Mouse (Mus musculus) megakaryocyte, embryonic 14.5 days (primary cell): ENCODE data around the gene Myl12a. TPM values are rescaled to one million over a fixed set of nuclear protein-coding genes. Genes with fewer than 3 reads are reported as not detected.
"Not testable (repeated sequence)": the region's sequence is repeated elsewhere in the genome, so short reads cannot be mapped to it uniquely, and the experiment has no call there.

Experiments used
- H3K27me3 ChIP-seq: replicated peaks from 2 replicates; pipeline ENCODE3; 2012; ENCODE audit warnings: inconsistent platforms
- H3K36me3 ChIP-seq: replicated peaks from 2 replicates; pipeline ENCODE3; 2012; ENCODE audit warnings: low read length, inconsistent platforms, mixed read lengths
- H3K4me1 ChIP-seq: 2 replicates; pipeline ENCODE4 v1.6.1; 2012; ENCODE audit warnings: inconsistent platforms
- H3K4me3 ChIP-seq: replicated peaks from 2 replicates; pipeline ENCODE3; 2012; ENCODE audit warnings: moderate library complexity, mild to moderate bottlenecking, inconsistent platforms
- H3K9me3 ChIP-seq: 2 replicates; pipeline ENCODE4 v1.6.1; 2012; ENCODE audit warnings: inconsistent platforms
- FLI1 ChIP-seq: IDR thresholded peaks from 2 replicates; pipeline ENCODE4 v1.6.1; 2012; ENCODE audit warnings: low read length, inconsistent platforms, mixed read lengths
- GATA1 ChIP-seq: IDR thresholded peaks from 3 replicates; pipeline ENCODE4 v1.6.1; 2012; ENCODE audit warnings: mixed read lengths, low read length, inconsistent platforms, borderline replicate concordance
- polyA plus RNA-seq: library from polyadenylated mRNA; stranded (reverse); fragments of >175 nt; gene quantifications from 2 replicates; pipeline ENCODE4 v1.2.3, GENCODE M21; 2012; ENCODE audit warnings: low replicate concordance; ENCODE audit not compliant: insufficient read depth

Myl12a gene
- polyA plus RNA-seq, 1 experiment, result 26.2 TPM

DNA sequence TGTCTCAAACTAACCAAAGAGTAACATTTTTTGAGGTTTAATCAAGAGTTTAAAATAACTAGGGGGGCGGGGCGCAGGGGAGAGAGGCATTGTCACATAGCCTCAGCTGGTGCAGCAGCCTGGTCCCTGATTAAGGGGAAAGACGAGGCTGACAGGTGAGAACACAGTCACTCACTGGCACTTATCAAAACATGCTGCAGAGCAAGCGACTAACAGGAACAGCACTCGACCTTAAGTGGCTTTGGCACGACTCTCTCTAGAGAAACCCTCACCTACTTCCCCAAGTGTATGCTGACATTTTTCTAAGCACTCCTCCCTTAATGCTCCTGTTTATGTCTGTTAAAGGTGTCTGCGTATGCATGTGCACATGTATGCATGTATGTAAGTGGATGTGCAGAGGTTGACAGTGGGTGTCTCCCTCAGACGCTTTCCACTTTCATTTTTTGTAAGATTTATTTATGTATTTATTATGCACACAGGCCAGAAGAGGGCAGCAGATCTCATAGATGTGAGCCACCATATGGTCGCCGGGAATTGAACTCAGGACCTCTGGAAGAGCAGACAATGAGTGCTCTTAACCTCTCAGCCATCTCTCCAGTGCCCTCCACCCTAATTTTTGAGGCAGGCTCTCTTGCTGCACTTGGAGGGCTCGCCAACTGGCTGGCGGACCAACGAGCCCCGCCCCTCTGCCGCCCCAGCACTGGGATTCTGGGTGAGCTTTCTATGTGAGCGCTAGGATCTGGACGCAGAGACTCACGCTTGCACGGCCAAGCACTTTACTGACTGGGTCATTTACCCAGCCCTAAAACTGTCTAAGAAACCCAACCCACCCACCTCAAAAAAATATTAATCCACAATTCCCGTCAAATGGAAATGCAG, 23.1 kb downstream of the Myl12a start:
- H3K36me3 ChIP-seq, result peaks cover 65% of the 10 kb centered on the region
- peaks cover 20% of the 10 kb centered on the region for H3K4me1 ChIP-seq
- H3K4me3 ChIP-seq, result no peak overlapping the region
- no peaks in the 10 kb centered on the region for H3K9me3 ChIP-seq
- no peaks in the 10 kb centered on the region for H3K27me3 ChIP-seq
- TF ChIP-seq GATA1 (no peak), FLI1 (no peak)

DNA sequence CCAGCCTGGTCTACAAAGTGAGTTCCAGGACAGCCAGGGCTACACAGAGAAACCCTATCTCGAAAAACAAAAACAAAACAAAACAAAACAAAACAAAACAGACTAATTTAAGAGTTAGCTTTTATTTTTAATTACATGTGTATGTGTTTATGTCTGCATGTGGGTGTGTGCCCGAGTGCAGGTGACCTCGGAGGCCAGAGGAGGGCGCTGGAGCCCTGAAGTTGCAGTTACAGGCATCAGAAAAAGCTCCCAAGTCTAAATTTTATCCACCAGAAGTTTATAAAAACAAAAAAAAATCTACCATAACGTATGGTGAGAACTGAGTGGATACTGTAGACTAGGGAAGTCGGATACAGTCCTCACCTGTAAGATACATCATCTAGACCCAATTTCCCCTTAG, 24.9 kb downstream of the Myl12a start:
- TF ChIP-seq GATA1, result no peak
- Histone ChIP-seq H3K4me3 (no peak overlapping the region), H3K4me1 (peaks cover 35% of the 10 kb centered on the region), H3K27me3 (no peaks in the 10 kb centered on the region), H3K9me3 (no peaks in the 10 kb centered on the region), H3K36me3 (peaks cover 62% of the 10 kb centered on the region)

DNA sequence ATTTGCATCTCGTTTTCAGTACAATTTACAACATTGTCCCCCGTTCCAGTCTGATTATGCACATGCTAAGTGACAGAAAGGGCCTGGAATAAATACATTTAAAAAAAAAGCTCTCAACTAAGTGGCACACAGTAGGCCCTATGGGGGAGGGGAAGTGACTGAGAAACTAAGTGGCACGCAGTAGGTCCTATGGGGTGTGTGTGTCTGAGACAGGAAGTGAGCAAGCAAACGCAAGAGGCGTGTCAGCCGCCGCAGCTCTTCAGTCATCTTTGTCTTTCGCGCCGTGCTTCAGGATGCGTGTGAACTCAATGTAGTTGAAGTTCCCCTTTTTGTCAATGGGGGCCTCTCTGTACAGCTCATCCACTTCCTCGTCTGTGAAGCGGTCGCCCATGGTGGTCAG, 28.6 kb downstream of the Myl12a start:
- H3K36me3 ChIP-seq, result peaks cover 39% of the 10 kb centered on the region

DNA sequence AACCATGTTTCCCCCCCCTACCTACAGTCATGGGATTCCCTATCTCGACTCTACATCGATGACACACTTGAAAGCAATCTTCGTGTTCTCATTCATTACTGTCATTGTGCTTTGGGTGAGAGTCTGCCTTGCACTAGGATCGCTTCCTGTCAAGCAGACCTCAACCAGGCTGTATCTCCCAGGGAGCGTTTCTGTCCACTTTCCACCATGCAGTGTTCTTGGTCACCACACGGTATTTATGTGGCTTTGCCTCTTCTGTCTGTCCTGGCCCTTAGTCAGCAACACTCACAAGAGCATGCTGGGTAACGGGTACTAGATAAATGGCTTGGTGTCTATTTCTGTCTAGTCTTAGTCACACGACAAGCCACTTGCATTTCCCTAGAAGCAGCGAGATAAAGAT, 29.3 kb downstream of the Myl12a start:
- Histone ChIP-seq H3K36me3 (peaks cover 37% of the 10 kb centered on the region), H3K9me3 (no peaks in the 10 kb centered on the region), H3K27me3 (peaks cover 13% of the 10 kb centered on the region), H3K4me1 (peaks cover 16% of the 10 kb centered on the region), H3K4me3 (peak overlapping the region; percentile 28)
- no peak for TF ChIP-seq FLI1
- TF ChIP-seq GATA1, result no peak

More for the DNA sequence above, 28.6 kb downstream of the Myl12a start:
- not testable (repeated sequence) for H3K4me3 ChIP-seq, H3K9me3 ChIP-seq
- Histone ChIP-seq H3K27me3 (peaks cover 13% of the 10 kb centered on the region), H3K4me1 (peaks cover 16% of the 10 kb centered on the region)

DNA sequence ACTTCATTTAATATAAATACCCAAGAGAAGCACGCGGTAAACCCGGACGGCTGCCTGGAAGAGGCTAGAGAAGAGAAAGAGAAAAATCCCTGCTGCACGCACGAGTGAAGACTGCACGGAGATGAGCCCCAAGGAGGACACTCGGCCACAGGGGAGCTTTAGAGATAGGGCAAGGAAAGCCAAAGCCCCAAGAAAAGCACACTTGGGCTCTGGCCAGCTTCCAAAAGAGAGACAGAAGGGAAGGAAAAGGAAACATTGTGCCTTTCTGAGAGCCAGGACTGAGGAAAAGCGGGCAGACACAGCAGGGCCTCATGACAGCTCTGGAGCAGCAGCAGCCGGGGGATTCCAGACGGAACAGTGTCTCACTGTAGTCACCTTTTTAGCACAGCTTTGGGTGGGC, 31.5 kb downstream of the Myl12a start:
- no peak for TF ChIP-seq FLI1
- no peak for TF ChIP-seq GATA1
- H3K4me3 ChIP-seq, result no peak overlapping the region

DNA sequence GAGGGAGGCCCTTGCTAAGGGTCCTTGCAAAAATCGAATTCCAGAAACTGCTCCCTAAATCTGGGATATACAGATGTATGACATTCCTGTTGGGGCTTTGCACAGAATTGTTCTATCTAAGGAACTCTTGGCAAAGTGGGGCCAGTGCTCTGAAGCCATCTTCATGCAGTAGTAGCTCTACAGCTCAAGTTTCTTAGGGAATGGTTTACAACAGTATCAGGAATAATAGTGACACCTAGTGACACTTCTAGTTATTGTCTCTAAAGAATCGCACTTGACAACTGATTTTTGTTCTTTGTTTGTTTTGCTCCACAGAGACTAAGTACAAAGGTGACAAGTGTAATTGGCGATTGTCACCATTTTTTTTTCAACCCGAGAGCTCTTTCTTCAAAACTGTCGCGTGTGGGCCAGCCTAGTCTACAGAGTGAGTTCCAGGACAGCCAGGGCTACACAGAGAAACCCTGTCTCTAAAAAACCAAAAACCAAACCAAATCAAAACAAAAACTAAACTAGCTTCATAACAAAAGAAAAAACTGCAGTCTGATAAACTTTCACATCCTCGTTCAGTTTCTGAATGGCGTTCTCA, 34.0 kb downstream of the Myl12a start:
- Histone ChIP-seq H3K36me3 (peaks cover 7% of the 10 kb centered on the region), H3K9me3 (no peaks in the 10 kb centered on the region), H3K4me1 (peaks cover 11% of the 10 kb centered on the region), H3K27me3 (peaks cover 24% of the 10 kb centered on the region), H3K4me3 (no peak overlapping the region)
- TF ChIP-seq FLI1 (no peak), GATA1 (no peak)

More for the DNA sequence above, 31.5 kb downstream of the Myl12a start:
- peaks cover 29% of the 10 kb centered on the region for H3K36me3 ChIP-seq
- peaks cover 20% of the 10 kb centered on the region for H3K4me1 ChIP-seq
- peaks cover 18% of the 10 kb centered on the region for H3K27me3 ChIP-seq
- H3K9me3 ChIP-seq, result no peaks in the 10 kb centered on the region

DNA sequence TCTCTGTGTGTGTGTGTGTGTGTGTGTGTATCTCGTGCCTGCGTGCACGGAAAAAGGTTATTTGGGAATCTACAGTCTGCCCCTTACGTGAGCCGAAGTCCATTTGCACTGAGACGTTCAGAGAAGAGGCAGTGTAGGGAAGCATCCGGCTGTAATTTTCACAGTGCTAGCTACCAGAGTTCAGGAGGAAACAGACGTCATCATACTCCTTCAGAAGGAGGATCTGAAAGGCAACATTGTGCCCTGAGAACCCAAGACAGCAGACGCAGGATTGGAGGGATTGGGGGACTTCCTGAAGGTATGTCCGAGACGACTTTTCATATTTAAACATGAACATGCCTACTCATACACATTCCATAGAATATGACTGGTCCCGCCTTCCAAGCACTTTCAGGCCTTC, 35.0 kb downstream of the Myl12a start:
- H3K4me1 ChIP-seq, result 0 out of 2 replicates have a peak, but pooled peaks cover 4% of the 10 kb centered on the region
- TF ChIP-seq GATA1 (no peak), FLI1 (no peak)
- H3K36me3 ChIP-seq, result no peaks in the 10 kb centered on the region
- H3K27me3 ChIP-seq, result peaks cover 24% of the 10 kb centered on the region
- H3K9me3 ChIP-seq, result no peaks in the 10 kb centered on the region
- no peak overlapping the region for H3K4me3 ChIP-seq

DNA sequence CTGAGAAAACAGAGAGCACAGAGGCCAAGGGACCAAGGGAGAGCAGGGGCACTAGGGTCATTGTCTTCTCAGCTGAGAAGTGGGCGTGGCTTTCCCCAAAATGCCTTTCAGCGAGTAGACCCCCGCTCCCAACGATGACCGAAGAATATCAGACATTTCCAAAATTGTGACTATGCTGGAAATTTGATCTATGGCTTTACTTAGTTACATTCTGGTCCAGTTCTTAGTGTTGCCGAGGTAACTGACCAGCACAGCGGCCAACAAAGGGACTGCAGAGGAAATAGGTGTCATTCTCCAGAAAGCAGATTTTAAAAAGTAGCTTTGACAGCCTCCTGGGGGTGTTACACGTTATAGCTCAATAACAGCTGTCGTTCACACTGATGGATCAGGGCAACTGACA, 35.5 kb downstream of the Myl12a start:
- Histone ChIP-seq H3K36me3 (no peaks in the 10 kb centered on the region), H3K4me1 (0 out of 2 replicates have a peak, but pooled peaks cover 4% of the 10 kb centered on the region), H3K4me3 (no peak overlapping the region), H3K27me3 (peaks cover 24% of the 10 kb centered on the region), H3K9me3 (no peaks in the 10 kb centered on the region)
- TF ChIP-seq FLI1 (no peak), GATA1 (no peak)

DNA sequence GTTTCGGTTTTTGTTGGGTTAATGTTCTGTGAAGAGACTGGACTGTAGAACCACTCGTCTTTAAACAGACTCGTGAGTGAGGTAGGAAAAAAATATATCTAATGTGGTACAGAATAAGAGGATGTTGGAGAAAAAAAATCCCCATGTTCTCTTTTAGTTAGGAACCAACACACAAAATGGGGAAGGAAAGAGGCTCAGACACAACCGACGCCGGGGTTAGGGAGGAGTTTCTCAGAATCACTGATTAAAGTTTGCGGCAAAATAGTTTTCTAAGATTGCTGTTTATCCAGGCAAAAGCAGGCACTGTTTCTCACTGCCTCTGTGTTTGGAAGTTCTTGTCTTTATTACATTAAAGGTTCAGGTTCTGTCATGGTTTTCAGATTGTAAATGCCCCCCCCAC, 36.6 kb downstream of the Myl12a start:
- Histone ChIP-seq H3K27me3 (peaks cover 19% of the 10 kb centered on the region), H3K4me3 (no peak overlapping the region), H3K9me3 (no peaks in the 10 kb centered on the region), H3K4me1 (0 out of 2 replicates have a peak, but pooled peaks cover 4% of the 10 kb centered on the region), H3K36me3 (no peaks in the 10 kb centered on the region)
- no peak for TF ChIP-seq FLI1
- no peak for TF ChIP-seq GATA1

DNA sequence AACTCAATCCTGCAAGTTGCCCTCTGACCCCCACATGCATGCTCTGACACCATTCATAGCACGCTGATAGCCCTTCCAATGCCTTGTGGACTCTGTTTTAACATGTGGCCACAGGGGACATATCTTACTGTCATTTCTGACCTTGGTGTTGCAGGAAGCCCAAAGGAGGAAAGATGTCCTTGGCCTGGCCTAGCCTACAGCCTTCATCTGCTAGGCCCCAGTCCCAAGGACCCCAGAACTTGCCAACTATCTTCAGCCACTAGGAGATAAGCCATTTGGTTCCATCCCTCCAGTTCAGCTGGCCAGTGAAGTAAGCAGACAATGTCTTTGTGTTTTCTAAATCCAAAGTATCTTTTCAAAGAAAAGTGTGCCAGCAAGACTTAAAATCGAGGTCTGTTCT, 37.4 kb downstream of the Myl12a start:
- peaks cover 17% of the 10 kb centered on the region for H3K27me3 ChIP-seq
- H3K36me3 ChIP-seq, result no peaks in the 10 kb centered on the region
- TF ChIP-seq FLI1, result no peak
- TF ChIP-seq GATA1, result no peak
- H3K9me3 ChIP-seq, result no peaks in the 10 kb centered on the region
- 0 out of 2 replicates have a peak, but pooled peaks cover 4% of the 10 kb centered on the region for H3K4me1 ChIP-seq
- H3K4me3 ChIP-seq, result no peak overlapping the region

DNA sequence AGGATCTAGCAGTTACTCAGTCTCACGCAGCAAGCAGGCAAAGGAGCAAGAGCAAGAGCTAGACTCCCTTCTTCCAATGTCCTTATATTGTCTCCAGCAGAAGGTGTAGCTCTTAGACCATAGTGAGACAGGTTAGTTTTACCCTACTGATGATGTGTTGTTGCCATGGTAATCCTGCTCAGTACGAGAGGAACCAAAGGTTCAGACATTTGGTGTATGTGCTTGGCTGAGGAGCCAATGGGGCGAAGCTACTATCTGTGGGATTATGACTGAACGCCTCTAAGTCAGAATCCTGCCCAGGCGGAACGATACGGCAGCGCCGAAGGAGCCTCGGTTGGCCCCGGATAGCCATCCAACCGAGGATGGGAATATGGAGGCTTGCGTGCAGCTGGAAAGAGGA, 39.1 kb downstream of the Myl12a start:
- H3K4me3 ChIP-seq, H3K4me1 ChIP-seq, H3K9me3 ChIP-seq, H3K36me3 ChIP-seq: not testable (repeated sequence)
- H3K27me3 ChIP-seq, result peaks cover 11% of the 10 kb centered on the region
